Mouse (Mus musculus): ENCODE measurements at regions not wholly inside any gene's neighbourhood (a gene's known extent, or its start where the extent isn't known, plus 50 kb on each side); places are given as distances from the start of the nearest gene placed in this dataset.

DNA sequence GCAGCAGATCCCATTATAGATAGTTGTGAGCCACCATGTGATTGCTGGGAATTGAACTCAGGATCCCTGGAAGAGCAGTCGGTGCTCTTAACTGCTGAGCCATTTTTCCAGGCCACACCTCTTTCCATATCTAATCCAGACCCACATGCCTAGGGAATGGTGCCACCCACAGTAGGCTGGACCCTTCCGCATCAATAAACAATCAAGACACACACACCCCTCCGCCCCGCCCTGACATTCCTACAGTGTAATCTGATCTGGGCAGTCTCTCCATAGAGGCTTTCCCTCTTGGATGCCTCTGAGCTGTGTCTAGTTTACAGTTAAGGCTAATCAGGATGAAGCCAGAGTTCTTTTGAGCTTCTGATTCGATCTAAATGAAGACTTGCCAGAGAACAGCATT, 248.8 kb downstream of the Ajap1 start:
- TF ChIP-seq CTCF (IDR thresholded peaks at IDR 0.05; ENCODE audit: low read depth) = no peak
- TF ChIP-seq EP300 (IDR thresholded peaks at IDR 0.05; ENCODE audit: low read depth) = no peak

Measured in heart, postnatal 0 days (tissue).